Mouse (Mus musculus): ENCODE measurements around the gene Perm1.

Gene Perm1

DNA sequence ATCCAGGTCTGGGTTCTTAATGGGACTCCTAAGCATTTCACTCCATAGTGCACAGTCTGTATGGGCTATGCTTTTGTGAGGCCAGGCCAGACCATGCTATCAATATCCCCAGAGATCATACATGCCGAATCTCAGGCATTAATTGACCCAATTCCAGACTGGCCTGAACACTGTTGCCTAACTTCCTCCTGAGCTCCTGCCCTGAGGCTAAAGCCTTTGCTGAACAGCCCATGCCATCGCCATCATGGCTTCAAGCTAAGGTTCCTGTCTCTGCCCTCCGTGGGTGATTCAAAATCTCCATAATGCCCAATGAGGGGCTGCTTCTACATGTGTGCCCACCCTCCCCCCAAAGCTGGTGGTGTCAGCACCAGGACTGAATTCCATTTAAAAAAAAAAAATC, 37.0 kb downstream of the Perm1 start:
- DNase-seq, result no peak

DNA sequence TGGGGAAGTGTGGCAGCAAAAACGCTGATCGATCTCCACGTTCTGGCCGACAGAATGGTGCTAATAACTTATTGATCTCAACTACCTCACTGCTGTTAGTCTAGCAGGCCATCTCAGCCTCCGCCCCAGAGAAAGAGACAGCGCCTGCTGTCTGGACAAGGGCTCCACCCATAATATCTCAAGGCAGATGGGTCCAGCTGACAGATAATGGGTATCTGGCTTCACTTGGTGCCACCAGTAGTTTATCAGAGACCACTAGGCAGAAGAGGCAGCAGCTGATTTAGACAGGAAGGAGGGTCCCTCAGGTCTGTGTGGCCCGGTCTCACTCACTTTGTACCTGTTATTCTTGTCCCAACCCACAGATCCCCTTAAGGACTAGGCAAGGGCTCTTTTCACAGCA, 37.4 kb downstream of the Perm1 start:
- no peak for DNase-seq

DNA sequence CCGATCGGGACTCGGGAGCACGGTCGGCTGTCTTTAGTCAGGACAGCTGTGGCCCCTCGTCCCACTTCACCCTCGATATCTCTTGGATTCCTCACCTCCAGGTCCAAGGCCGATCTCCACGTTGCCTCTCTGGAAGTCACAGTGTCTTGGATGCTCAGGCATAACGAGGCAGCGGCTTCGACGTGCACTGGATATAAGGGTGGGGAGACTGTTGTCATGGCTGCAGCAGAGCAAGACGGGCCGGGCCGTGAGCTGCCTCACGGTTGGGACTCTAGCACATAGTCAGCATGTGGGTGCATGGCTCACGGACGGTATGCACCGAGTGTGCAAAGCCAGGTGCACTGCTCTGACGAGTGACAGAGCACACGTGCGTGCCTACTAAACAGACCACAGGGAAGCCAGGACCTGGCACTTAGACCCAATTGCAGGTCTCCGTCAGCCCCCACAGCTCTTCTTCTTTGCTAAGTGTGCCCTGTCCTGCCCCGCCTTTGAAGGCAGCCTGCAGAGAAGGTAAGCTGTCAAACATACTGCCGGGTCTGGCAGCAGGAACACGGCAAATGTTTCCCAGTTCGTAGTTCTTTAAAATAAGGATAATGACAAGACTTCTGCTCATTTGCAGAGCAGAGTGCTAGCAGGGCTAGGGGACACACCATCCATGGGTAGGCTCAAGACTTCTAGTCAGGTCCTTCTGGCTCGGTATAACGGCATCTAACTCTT, 38.9 kb downstream of the Perm1 start:
- DNase-seq, result no peak

DNA sequence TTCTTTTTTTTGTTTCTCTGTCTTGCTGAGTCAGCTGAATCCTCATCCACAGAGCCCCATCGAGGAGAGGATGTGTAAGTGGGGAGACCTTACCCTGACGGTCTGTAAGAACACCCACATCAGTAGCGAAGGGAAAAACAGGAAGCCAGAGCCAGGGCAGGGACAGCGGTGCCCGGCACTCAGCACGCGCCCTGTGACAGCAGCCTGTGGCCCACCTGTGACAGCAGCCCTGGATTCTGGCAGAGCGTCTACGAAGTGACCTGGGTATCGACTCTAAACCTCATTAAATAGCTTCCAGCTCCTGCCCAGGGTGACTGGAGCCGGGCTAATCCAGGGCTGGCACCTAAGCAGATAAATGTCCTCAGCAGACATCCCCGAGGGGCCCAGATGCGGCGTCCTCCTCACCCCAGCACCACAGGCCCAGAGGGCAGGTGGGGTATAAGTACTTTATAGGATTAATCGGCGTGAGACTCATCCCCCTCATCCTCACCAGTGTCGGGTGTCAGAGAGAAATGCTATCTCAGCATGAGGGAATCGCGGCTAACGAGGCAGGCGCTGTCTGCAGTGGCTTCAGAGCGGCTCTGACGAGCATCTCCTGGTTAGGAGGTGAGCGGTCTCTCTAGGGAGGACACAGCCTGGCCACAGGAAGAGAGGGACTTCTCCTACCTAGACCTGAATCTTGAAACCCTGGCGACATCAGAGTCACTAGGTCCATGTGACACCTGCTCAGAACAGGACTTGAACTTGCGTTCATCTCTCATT, 39.6 kb downstream of the Perm1 start, which contains the start of gene Samd11:
Gene Samd11, minus strand, starts transcription at position 580 of the 762 bp plus-strand sequence.
- no peak for DNase-seq

Data from thymus, postnatal 25 days (tissue).